Mouse (Mus musculus) WW6 (cell line): ENCODE results near the gene Smap1.

Experiments used
- DNase-seq: peaks from one replicate; pipeline ENCODE4 v3.0.0-alpha.2; 2013; ENCODE audit warnings: low read depth, low spot score

The Smap1 gene

GRCm38 (mm10) chr1:23836630-23837029 is 85.5 kb downstream of the Smap1 start:
- no peak for DNase-seq

- DNase-seq = no peak
These were observed 87.3 kb downstream of the Smap1 start for GRCm38 (mm10) chr1:23834819-23835218.

GRCm38 (mm10) chr1:23834246-23834645 is 87.9 kb downstream of the Smap1 start:
- no peak for DNase-seq

- peak; percentile 52 for DNase-seq
These were observed 95.0 kb downstream of the Smap1 start for GRCm38 (mm10) chr1:23826887-23827758.

GRCm38 (mm10) chr1:23821615-23822014 is 100.5 kb downstream of the Smap1 start:
- DNase-seq = no peak

GRCm38 (mm10) chr1:23798306-23798705 is 123.8 kb downstream of the Smap1 start:
- no peak for DNase-seq
